Mouse (Mus musculus): ENCODE data around the gene Erg. TPM values are rescaled to one million over a fixed set of nuclear protein-coding genes. Genes with fewer than 3 reads are reported as not detected.

Gene Erg
- 1.6 and 2.1 TPM in 2 replicates for polyA plus RNA-seq (2015; fragmentation: Nextera tagmentation; extraction: Ambion mirVana)

GRCm38 (mm10) chr16:95586311-95586602 is at the start of gene Erg:
Gene Erg, minus strand, starts transcription at chr16:95586593.
- Histone ChIP-seq H3K4me3 (ENCODE audit: low read depth, low read length) (peak within 1 kb of the TSS; percentile 19), H3K27me3 (ENCODE audit: control insufficient read depth, insufficient read depth, low read depth, low read length) (peaks cover 29% of the 10 kb centered on the region), H3K4me2 (ENCODE audit: low read depth, low read length) (peak within 1 kb of the TSS; percentile 31; the same call in 1 of the 2 replicates), H3K9ac (ENCODE audit: low read depth, low read length) (no peak within 1 kb of the TSS), H3K27ac (ENCODE audit: low read length) (no peak within 1 kb of the TSS), H3K9me3 (replicated peaks; ENCODE audit: control insufficient read depth, low read length) (no peaks in the 10 kb centered on the region), H3K4me1 (ENCODE audit: control insufficient read depth, low read depth, low read length) (no peaks in the 10 kb centered on the region; the same call in 1 of the 2 replicates), H3K36me3 (ENCODE audit: control insufficient read depth, insufficient read depth) (no peaks in the 10 kb centered on the region)
- WGBS (ENCODE audit: insufficient replicate concordance), result 6% methylated on average over 5 of the region's 5 CpGs
- no peak for ATAC-seq (ENCODE audit: low read depth)

- no peaks in the 10 kb centered on the region for H3K9me3 ChIP-seq (replicated peaks; ENCODE audit: control insufficient read depth, low read length)
- no peak overlapping the region for H3K9ac ChIP-seq (ENCODE audit: low read depth, low read length)
- no peaks in the 10 kb centered on the region for H3K4me1 ChIP-seq (ENCODE audit: control insufficient read depth, low read depth, low read length)
- H3K4me3 ChIP-seq (ENCODE audit: low read depth, low read length), result no peak overlapping the region
- H3K36me3 ChIP-seq (ENCODE audit: control insufficient read depth, insufficient read depth), result no peaks in the 10 kb centered on the region
- no peak overlapping the region for H3K27ac ChIP-seq (ENCODE audit: low read length)
- no peaks in the 10 kb centered on the region for H3K27me3 ChIP-seq (ENCODE audit: control insufficient read depth, insufficient read depth, low read depth, low read length)
- no peak for ATAC-seq (ENCODE audit: low read depth)
- WGBS (ENCODE audit: insufficient replicate concordance), result 71% methylated on average over 10 of the region's 10 CpGs
- H3K4me2 ChIP-seq (ENCODE audit: low read depth, low read length), result no peak overlapping the region
Observed at GRCm38 (mm10) chr16:95631816-95632215, 45.4 kb upstream of the Erg start.

GRCm38 (mm10) chr16:95623876-95624770 is 37.7 kb upstream of the Erg start:
- WGBS (ENCODE audit: insufficient replicate concordance), result 52% methylated on average over 7 of the region's 7 CpGs
- Histone ChIP-seq H3K9me3 (replicated peaks; ENCODE audit: control insufficient read depth, low read length) (no peaks in the 10 kb centered on the region), H3K9ac (ENCODE audit: low read depth, low read length) (no peak overlapping the region), H3K4me3 (ENCODE audit: low read depth, low read length) (no peak overlapping the region), H3K4me2 (ENCODE audit: low read depth, low read length) (no peak overlapping the region), H3K4me1 (ENCODE audit: control insufficient read depth, low read depth, low read length) (no peaks in the 10 kb centered on the region), H3K36me3 (ENCODE audit: control insufficient read depth, insufficient read depth) (no peaks in the 10 kb centered on the region), H3K27ac (ENCODE audit: low read length) (no peak overlapping the region), H3K27me3 (ENCODE audit: control insufficient read depth, insufficient read depth, low read depth, low read length) (no peaks in the 10 kb centered on the region)
- peak; percentile 21; the same call in 1 of the 2 replicates for ATAC-seq (ENCODE audit: low read depth)

- WGBS (ENCODE audit: insufficient replicate concordance), result 74% methylated on average over 4 of the region's 4 CpGs
- Histone ChIP-seq H3K4me3 (ENCODE audit: low read depth, low read length) (no peak overlapping the region), H3K9me3 (replicated peaks; ENCODE audit: control insufficient read depth, low read length) (no peaks in the 10 kb centered on the region), H3K27ac (ENCODE audit: low read length) (no peak overlapping the region), H3K9ac (ENCODE audit: low read depth, low read length) (no peak overlapping the region), H3K36me3 (ENCODE audit: control insufficient read depth, insufficient read depth) (no peaks in the 10 kb centered on the region), H3K27me3 (ENCODE audit: control insufficient read depth, insufficient read depth, low read depth, low read length) (no peaks in the 10 kb centered on the region), H3K4me2 (ENCODE audit: low read depth, low read length) (no peak overlapping the region), H3K4me1 (ENCODE audit: control insufficient read depth, low read depth, low read length) (no peaks in the 10 kb centered on the region)
- no peak for ATAC-seq (ENCODE audit: low read depth)
Observed at GRCm38 (mm10) chr16:95623056-95623455, 36.7 kb upstream of the Erg start.

GRCm38 (mm10) chr16:95619859-95620325 is 33.5 kb upstream of the Erg start:
- WGBS (ENCODE audit: insufficient replicate concordance), result 54% methylated on average over 4 of the region's 4 CpGs
- ATAC-seq (ENCODE audit: low read depth), result no peak

GRCm38 (mm10) chr16:95618206-95618605 is 31.8 kb upstream of the Erg start:
- H3K9me3 ChIP-seq (replicated peaks; ENCODE audit: control insufficient read depth, low read length), result no peaks in the 10 kb centered on the region
- H3K4me2 ChIP-seq (ENCODE audit: low read depth, low read length), result no peak overlapping the region
- 63% methylated on average over 15 of the region's 15 CpGs for WGBS (ENCODE audit: insufficient replicate concordance)
- H3K36me3 ChIP-seq (ENCODE audit: control insufficient read depth, insufficient read depth), result no peaks in the 10 kb centered on the region
- H3K4me3 ChIP-seq (ENCODE audit: low read depth, low read length), result no peak overlapping the region
- H3K9ac ChIP-seq (ENCODE audit: low read depth, low read length), result no peak overlapping the region
- no peak for ATAC-seq (ENCODE audit: low read depth)
- H3K4me1 ChIP-seq (ENCODE audit: control insufficient read depth, low read depth, low read length), result no peaks in the 10 kb centered on the region
- no peaks in the 10 kb centered on the region for H3K27me3 ChIP-seq (ENCODE audit: control insufficient read depth, insufficient read depth, low read depth, low read length)
- no peak overlapping the region for H3K27ac ChIP-seq (ENCODE audit: low read length)

More at GRCm38 (mm10) chr16:95619859-95620325, 33.5 kb upstream of the Erg start:
- no peak overlapping the region for H3K4me2 ChIP-seq (ENCODE audit: low read depth, low read length)
- H3K27me3 ChIP-seq (ENCODE audit: control insufficient read depth, insufficient read depth, low read depth, low read length), result no peaks in the 10 kb centered on the region
- no peak overlapping the region for H3K9ac ChIP-seq (ENCODE audit: low read depth, low read length)
- H3K4me1 ChIP-seq (ENCODE audit: control insufficient read depth, low read depth, low read length), result no peaks in the 10 kb centered on the region
- no peaks in the 10 kb centered on the region for H3K36me3 ChIP-seq (ENCODE audit: control insufficient read depth, insufficient read depth)
- no peak overlapping the region for H3K27ac ChIP-seq (ENCODE audit: low read length)
- no peaks in the 10 kb centered on the region for H3K9me3 ChIP-seq (replicated peaks; ENCODE audit: control insufficient read depth, low read length)
- H3K4me3 ChIP-seq (ENCODE audit: low read depth, low read length), result no peak overlapping the region

GRCm38 (mm10) chr16:95617720-95618119 is 31.3 kb upstream of the Erg start:
- no peak overlapping the region for H3K4me2 ChIP-seq (ENCODE audit: low read depth, low read length)
- H3K9me3 ChIP-seq (replicated peaks; ENCODE audit: control insufficient read depth, low read length), result no peaks in the 10 kb centered on the region
- 39% methylated on average over 6 of the region's 6 CpGs for WGBS (ENCODE audit: insufficient replicate concordance)
- ATAC-seq (ENCODE audit: low read depth), result no peak
- no peak overlapping the region for H3K9ac ChIP-seq (ENCODE audit: low read depth, low read length)
- H3K27me3 ChIP-seq (ENCODE audit: control insufficient read depth, insufficient read depth, low read depth, low read length), result no peaks in the 10 kb centered on the region
- no peaks in the 10 kb centered on the region for H3K4me1 ChIP-seq (ENCODE audit: control insufficient read depth, low read depth, low read length)
- no peak overlapping the region for H3K27ac ChIP-seq (ENCODE audit: low read length)
- H3K4me3 ChIP-seq (ENCODE audit: low read depth, low read length), result no peak overlapping the region
- no peaks in the 10 kb centered on the region for H3K36me3 ChIP-seq (ENCODE audit: control insufficient read depth, insufficient read depth)

- no peak overlapping the region for H3K27ac ChIP-seq (ENCODE audit: low read length)
- ATAC-seq (ENCODE audit: low read depth), result no peak
- WGBS (ENCODE audit: insufficient replicate concordance), result 27% methylated on average over 6 of the region's 6 CpGs
- H3K36me3 ChIP-seq (ENCODE audit: control insufficient read depth, insufficient read depth), result no peaks in the 10 kb centered on the region
- H3K27me3 ChIP-seq (ENCODE audit: control insufficient read depth, insufficient read depth, low read depth, low read length), result no peaks in the 10 kb centered on the region
- H3K9me3 ChIP-seq (replicated peaks; ENCODE audit: control insufficient read depth, low read length), result no peaks in the 10 kb centered on the region
- no peaks in the 10 kb centered on the region for H3K4me1 ChIP-seq (ENCODE audit: control insufficient read depth, low read depth, low read length)
- H3K4me2 ChIP-seq (ENCODE audit: low read depth, low read length), result no peak overlapping the region
- no peak overlapping the region for H3K9ac ChIP-seq (ENCODE audit: low read depth, low read length)
- no peak overlapping the region for H3K4me3 ChIP-seq (ENCODE audit: low read depth, low read length)
Observed at GRCm38 (mm10) chr16:95615579-95615978, 29.2 kb upstream of the Erg start.

GRCm38 (mm10) chr16:95614482-95614881 is 28.1 kb upstream of the Erg start:
- no peak overlapping the region for H3K4me2 ChIP-seq (ENCODE audit: low read depth, low read length)
- H3K9me3 ChIP-seq (replicated peaks; ENCODE audit: control insufficient read depth, low read length), result no peaks in the 10 kb centered on the region
- H3K4me1 ChIP-seq (ENCODE audit: control insufficient read depth, low read depth, low read length), result no peaks in the 10 kb centered on the region
- no peaks in the 10 kb centered on the region for H3K27me3 ChIP-seq (ENCODE audit: control insufficient read depth, insufficient read depth, low read depth, low read length)
- no peaks in the 10 kb centered on the region for H3K36me3 ChIP-seq (ENCODE audit: control insufficient read depth, insufficient read depth)
- no peak overlapping the region for H3K4me3 ChIP-seq (ENCODE audit: low read depth, low read length)
- no peak overlapping the region for H3K27ac ChIP-seq (ENCODE audit: low read length)
- WGBS (ENCODE audit: insufficient replicate concordance), result 67% methylated on average over 2 of the region's 2 CpGs
- ATAC-seq (ENCODE audit: low read depth), result no peak
- no peak overlapping the region for H3K9ac ChIP-seq (ENCODE audit: low read depth, low read length)

All from liver, embryonic 16.5 days (tissue).